In the genomic region with DNA sequence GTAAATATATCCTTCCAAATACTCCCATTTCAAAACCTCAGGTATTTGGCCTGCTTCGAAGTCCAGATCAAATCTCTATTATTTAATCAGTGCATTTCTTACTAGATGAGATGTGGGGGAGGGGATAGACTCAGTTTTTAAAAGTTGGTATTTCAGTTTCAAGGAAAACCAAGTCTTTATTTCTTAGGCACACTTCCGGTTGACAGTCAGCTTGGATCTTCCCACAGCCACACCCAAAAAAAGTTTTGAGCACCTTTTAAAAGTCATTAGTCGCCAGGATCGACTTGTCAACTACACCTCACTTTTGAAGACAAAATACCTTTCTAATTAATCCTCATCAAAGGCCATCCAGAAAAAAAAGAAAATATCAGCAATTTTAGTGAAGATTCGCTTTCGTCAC, we compare ENCODE assay signal across 8 mouse cellular contexts. TPM values are rescaled to one million over a fixed set of nuclear protein-coding genes. Genes with fewer than 3 reads are reported as not detected.
DNase-seq lines count a peak whose midpoint lies in the region; ATAC-seq and TF ChIP-seq lines count a peak whose summit lies in the region.

No protein-coding gene starts in this region.

- peak overlapping the region; percentile 96 for H3K4me3 ChIP-seq in heart, postnatal 0 days (ENCODE audit: low read depth, low read length)
- H3K4me3 ChIP-seq in MEL (ENCODE audit: control insufficient read depth in 1 of 2, insufficient read depth in 1 of 2, low read depth in 2 of 2, low read length in 2 of 2): peak overlapping the region; percentile 94 to 98
- peak overlapping the region; percentile 93 for H3K4me3 ChIP-seq in hindbrain, embryonic 10.5 days
- H3K4me3 ChIP-seq in midbrain, embryonic 10.5 days: peak overlapping the region; percentile 72

- no peak for TF ChIP-seq POLR2A in MEL (IDR thresholded peaks at IDR 0.05; ENCODE audit: control insufficient read depth in 1 of 2, insufficient read depth in 1 of 2, low read depth in 1 of 2, low read length in 2 of 2, poor library complexity in 1 of 2)

- peaks cover 48% of the 10 kb centered on the region for H3K79me2 ChIP-seq in MEL (ENCODE audit: control insufficient read depth, insufficient read depth, low read length, poor library complexity)

- peak overlapping the region; percentile 60 for H3K4me2 ChIP-seq in heart, postnatal 0 days (ENCODE audit: low read depth, low read length)

- H3K27ac ChIP-seq in heart, postnatal 0 days (ENCODE audit: low read depth): peak overlapping the region; percentile 100
- H3K27ac ChIP-seq in MEL (ENCODE audit: control insufficient read depth, low read depth, low read length): peak overlapping the region; percentile 96; the same call in 1 of the 2 replicates
- H3K27ac ChIP-seq in hindbrain, embryonic 10.5 days: peak overlapping the region; percentile 98
- peak overlapping the region; percentile 99 for H3K27ac ChIP-seq in midbrain, embryonic 10.5 days (replicated peaks)

- TF ChIP-seq RAD21 in MEL (IDR thresholded peaks at IDR 0.05; ENCODE audit: low read depth, low read length): no peak

- peaks cover 38% of the 10 kb centered on the region for H3K4me1 ChIP-seq in heart, postnatal 0 days (ENCODE audit: control insufficient read depth, insufficient read depth)
- peaks cover 6 to 21% of the 10 kb centered on the region in 2 experiments; a peak in 3 of 4 replicates for H3K4me1 ChIP-seq in MEL (ENCODE audit: control insufficient read depth in 1 of 2, insufficient read depth in 2 of 2, low read length in 2 of 2)
- peaks cover 26% of the 10 kb centered on the region for H3K4me1 ChIP-seq in hindbrain, embryonic 10.5 days (replicated peaks)
- peaks cover 30% of the 10 kb centered on the region for H3K4me1 ChIP-seq in midbrain, embryonic 10.5 days

- peak overlapping the region; percentile 100 for H3K9ac ChIP-seq in heart, postnatal 0 days (replicated peaks; ENCODE audit: low read depth, low read length)
- peak overlapping the region; percentile 99 for H3K9ac ChIP-seq in MEL (ENCODE audit: control insufficient read depth, low read depth, low read length, poor library complexity, severe bottlenecking)

- no peak for TF ChIP-seq EP300 in heart, postnatal 0 days (IDR thresholded peaks at IDR 0.05; ENCODE audit: low read depth)
- peak in 1 of 2 experiments; percentile 36; a peak in 2 of 4 replicates for TF ChIP-seq EP300 in MEL (IDR thresholded peaks at IDR 0.05; ENCODE audit: low read depth in 1 of 2, low read length in 2 of 2)

- peaks cover 7% of the 10 kb centered on the region for H3K36me3 ChIP-seq in heart, postnatal 0 days (replicated peaks; ENCODE audit: control insufficient read depth, insufficient read depth, low read length)
- peaks cover 0 to 18% of the 10 kb centered on the region in 2 experiments; a peak in 2 of 4 replicates for H3K36me3 ChIP-seq in MEL (ENCODE audit: control insufficient read depth in 1 of 2, insufficient read depth in 2 of 2, low read length in 2 of 2)
- peaks cover 7% of the 10 kb centered on the region for H3K36me3 ChIP-seq in hindbrain, embryonic 10.5 days
- peaks cover 14% of the 10 kb centered on the region for H3K36me3 ChIP-seq in midbrain, embryonic 10.5 days

- no peak for ATAC-seq in heart, postnatal 0 days (ENCODE audit: insufficient read depth, low read depth)

- no peaks in the 10 kb centered on the region for H3K9me3 ChIP-seq in heart, postnatal 0 days (replicated peaks; ENCODE audit: control insufficient read depth, low read length)
- H3K9me3 ChIP-seq in MEL (replicated peaks; ENCODE audit: insufficient read depth, low read length): no peaks in the 10 kb centered on the region
- no peaks in the 10 kb centered on the region for H3K9me3 ChIP-seq in hindbrain, embryonic 10.5 days
- no peaks in the 10 kb centered on the region for H3K9me3 ChIP-seq in midbrain, embryonic 10.5 days (replicated peaks)

- H3K27me3 ChIP-seq in heart, postnatal 0 days (ENCODE audit: control insufficient read depth, insufficient read depth, low read length): no peaks in the 10 kb centered on the region
- no peaks in the 10 kb centered on the region for H3K27me3 ChIP-seq in MEL (ENCODE audit: control insufficient read depth in 1 of 2, insufficient read depth in 2 of 2, low read length in 2 of 2)
- H3K27me3 ChIP-seq in hindbrain, embryonic 10.5 days (ENCODE audit: insufficient read depth, poor library complexity, severe bottlenecking): no peaks in the 10 kb centered on the region
- no peaks in the 10 kb centered on the region for H3K27me3 ChIP-seq in midbrain, embryonic 10.5 days (ENCODE audit: low read depth, poor library complexity, severe bottlenecking)

- peak; percentile 16 for DNase-seq in heart, postnatal 0 days (ENCODE audit: low spot score)
- DNase-seq in heart, postnatal 10 days: no peak
- DNase-seq in MEL (ENCODE audit: low read depth, low spot score): peak; percentile 53
- DNase-seq in hindbrain, embryonic 10.5 days (ENCODE audit: low spot score): no peak
- no peak for DNase-seq in midbrain, embryonic 10.5 days (ENCODE audit: low spot score)
- DNase-seq in right cerebral cortex, adult 18-20 months: no peak
- no peak for DNase-seq in layer of hippocampus, postnatal 36 days
- DNase-seq in spleen, adult 12 weeks (ENCODE audit: low spot score): no peak

- intact Hi-C loops in heart, postnatal 10 days (cut with DNase I): loop anchor here (5.0 kb wide), 2 partner anchors 181 to 196 kb away; a partner anchor contains a TSS

- whole genome bisulfite sequencing in heart, postnatal 0 days: 3% methylated on average over 6 of the region's 6 CpGs
- WGBS in hindbrain, embryonic 10.5 days: 15% methylated on average over 6 of the region's 6 CpGs
- WGBS in midbrain, embryonic 10.5 days: 18% methylated on average over 6 of the region's 6 CpGs

- no peak for TF ChIP-seq CTCF in heart, postnatal 0 days (IDR thresholded peaks at IDR 0.05; ENCODE audit: low read depth)
- TF ChIP-seq CTCF in MEL (IDR thresholded peaks at IDR 0.05 in 2 of 3, conservative IDR thresholded peaks at IDR 0.05 in 1 of 3; ENCODE audit: control insufficient read depth in 1 of 3, insufficient read depth in 1 of 3, low read depth in 2 of 3, low read length in 3 of 3, poor library complexity in 1 of 3, severe bottlenecking in 1 of 3): no peak

TF ChIP-seq in MEL, 35 proteins besides CTCF, POLR2A, EP300 and RAD21 (continues in another document):
- 0 out of 2 replicates have a peak, but pooled peaks have one; percentile 4 for TF ChIP-seq TCF12 (IDR thresholded peaks at IDR 0.05; ENCODE audit: low read depth, low read length)
- no peak for TF ChIP-seq NRF1 (IDR thresholded peaks at IDR 0.05; ENCODE audit: insufficient read depth, low read depth, low read length, poor library complexity, severe bottlenecking)
- TF ChIP-seq MAX (IDR thresholded peaks at IDR 0.05; ENCODE audit: low read length): no peak
- TF ChIP-seq ZC3H11A (IDR thresholded peaks at IDR 0.05; ENCODE audit: low read depth, low read length): no peak
- TF ChIP-seq USF2 (IDR thresholded peaks at IDR 0.05; ENCODE audit: borderline replicate concordance in 1 of 2, insufficient read depth in 1 of 2, low read depth in 1 of 2, low read length in 2 of 2): no peak
- TF ChIP-seq KAT2A (conservative IDR thresholded peaks at IDR 0.05; ENCODE audit: low read depth, low read length): no peak
- TF ChIP-seq ETS1 (IDR thresholded peaks at IDR 0.05; ENCODE audit: low read depth, low read length): 0 out of 2 replicates have a peak, but pooled peaks have one; percentile 9
- TF ChIP-seq MXI1 (IDR thresholded peaks at IDR 0.05; ENCODE audit: low read depth, low read length): no peak
- TF ChIP-seq USF1 (IDR thresholded peaks at IDR 0.05; ENCODE audit: low read depth, low read length): 0 out of 2 replicates have a peak, but pooled peaks have one; percentile 3
- 0 out of 2 replicates have a peak, but pooled peaks have one; percentile 55 for TF ChIP-seq ELF1 (IDR thresholded peaks at IDR 0.05; ENCODE audit: low read depth, low read length)
- TF ChIP-seq CHD1 (IDR thresholded peaks at IDR 0.05; ENCODE audit: low read depth, low read length): no peak
- no peak; the same call in 1 of the 2 replicates for TF ChIP-seq POLR2AphosphoS2 (IDR thresholded peaks at IDR 0.05; ENCODE audit: low read length)
- TF ChIP-seq BHLHE40 (IDR thresholded peaks at IDR 0.05; ENCODE audit: borderline replicate concordance, low read depth, low read length): no peak
- no peak for TF ChIP-seq TAL1 (IDR thresholded peaks at IDR 0.05; ENCODE audit: low read length)
- peak; percentile 36; the same call in 1 of the 2 replicates for TF ChIP-seq MAFK (IDR thresholded peaks at IDR 0.05; ENCODE audit: borderline replicate concordance, low read depth, low read length)
- peak; percentile 65; the same call in 1 of the 2 replicates for TF ChIP-seq SIN3A (IDR thresholded peaks at IDR 0.05; ENCODE audit: low read length)
- peak; percentile 28; the same call in 1 of the 2 replicates for TF ChIP-seq RCOR1 (IDR thresholded peaks at IDR 0.05; ENCODE audit: low read depth, low read length)
- TF ChIP-seq MEF2A (IDR thresholded peaks at IDR 0.05; ENCODE audit: extremely low read depth, insufficient replicate concordance, low read depth, low read length, poor library complexity, severe bottlenecking): no peak

RNA-seq across cellular contexts. Expression of a gene that starts 1.4 kb away (rescaled TPM):
- total RNA-seq in heart, postnatal 0 days (2014; rRNA removed; ENCODE audit: low replicate concordance): 392 and 459 TPM in 2 replicates
- 214 and 238 TPM in 2 replicates for polyA plus RNA-seq in heart, postnatal 0 days (2015; fragmentation: Nextera tagmentation; extraction: Ambion mirVana)
- total RNA-seq in heart, postnatal 10 days (2021): 1,000 to 10,000 TPM; 1,058 to 1,064 TPM
- total RNA-seq in MEL (2012; rRNA removed): 0.65 and 0.69 TPM in 2 replicates
- under 1 TPM in 1 of 2 experiments, not detected in 1; 0.79 TPM for polyA plus RNA-seq in MEL (2012; ENCODE audit: insufficient read depth in 1 of 2, insufficient read length in 2 of 2, low read depth in 1 of 2, low replicate concordance in 2 of 2, missing spikeins in 1 of 2)
- polyA plus RNA-seq in hindbrain, embryonic 10.5 days (2016; fragmentation: Nextera tagmentation; extraction: Ambion mirVana): 0.99 and 2.7 TPM in 2 replicates
- polyA plus RNA-seq in midbrain, embryonic 10.5 days (2016; fragmentation: Nextera tagmentation; extraction: Ambion mirVana): 1.7 and 2.3 TPM in 2 replicates
- 1 to 10 TPM; 1.5 to 1.7 TPM for total RNA-seq in layer of hippocampus, postnatal 36 days (2021)

RNA-seq across cellular contexts. Expression of a gene that starts 1.6 kb away (rescaled TPM):
- total RNA-seq in heart, postnatal 0 days (2014; rRNA removed; ENCODE audit: low replicate concordance): 429 and 487 TPM in 2 replicates
- 773 and 817 TPM in 2 replicates for polyA plus RNA-seq in heart, postnatal 0 days (2015; fragmentation: Nextera tagmentation; extraction: Ambion mirVana)
- total RNA-seq in heart, postnatal 10 days (2021): 100 to 1,000 TPM; 846 to 935 TPM
- total RNA-seq in MEL (2012; rRNA removed): 112 and 113 TPM in 2 replicates
- 100 to 1,000 TPM in 1 of 2 experiments, not detected in 1; 130 TPM for polyA plus RNA-seq in MEL (2012; ENCODE audit: insufficient read depth in 1 of 2, insufficient read length in 2 of 2, low read depth in 1 of 2, low replicate concordance in 2 of 2, missing spikeins in 1 of 2)
- polyA plus RNA-seq in hindbrain, embryonic 10.5 days (2016; fragmentation: Nextera tagmentation; extraction: Ambion mirVana): 427 and 441 TPM in 2 replicates
- 366 and 403 TPM in 2 replicates for polyA plus RNA-seq in midbrain, embryonic 10.5 days (2016; fragmentation: Nextera tagmentation; extraction: Ambion mirVana)
- 10 to 100 TPM; 38.0 to 48.0 TPM for total RNA-seq in layer of hippocampus, postnatal 36 days (2021)

Comparison
In these comparisons a context has a peak if more than half of its experiments do, and no peak if none do; other contexts are left out.
1. DNase-seq: peak in heart, postnatal 0 days (single experiment) and MEL (single experiment); none in heart, postnatal 10 days (0 of 2), hindbrain, embryonic 10.5 days (single experiment), midbrain, embryonic 10.5 days (single experiment), right cerebral cortex, adult 18-20 months (single experiment), layer of hippocampus, postnatal 36 days (0 of 2) and spleen, adult 12 weeks (single experiment).
2. RNA of a gene that starts 1.4 kb away (total RNA-seq): 1,058 to 1,064 TPM in heart, postnatal 10 days and 392 to 459 TPM in heart, postnatal 0 days; 1.5 to 1.7 TPM in layer of hippocampus, postnatal 36 days and 0.65 to 0.69 TPM in MEL; every median in the first group is over 100 times any median in the second.
3. Peak in every context shown above with its lines, with median percentiles within 50 percentile points of each other: H3K27ac ChIP-seq and H3K4me3 ChIP-seq.